Mouse (Mus musculus) heart, postnatal 0 days (tissue): ENCODE results near the gene Tff1. TPM values are rescaled to one million over a fixed set of nuclear protein-coding genes. Genes with fewer than 3 reads are reported as not detected.

Source experiments
- ATAC-seq: fragments of 200-750 bp; cut with Nextera tagmentation; 2 replicates; pipeline ENCODE4 v1.8.0; 2017; ENCODE audit warnings: low read depth, moderate number of reproducible peaks, moderate library complexity; ENCODE audit not compliant: insufficient read depth
- DNase-seq: peaks from one replicate; pipeline ENCODE4 v3.0.0-alpha.2; 2016; ENCODE audit warnings: low spot score
- H3K27ac ChIP-seq: fragments of 300-500 bp; sonication (generic); 2 replicates; pipeline ENCODE4 v1.5.1; 2014; ENCODE audit warnings: low read depth, mild to moderate bottlenecking
- H3K27me3 ChIP-seq: fragments of 300-500 bp; sonication (generic); 2 replicates; pipeline ENCODE4 v1.6.1; 2014; ENCODE audit warnings: low read length, mixed read lengths; ENCODE audit not compliant: control insufficient read depth, insufficient read depth
- H3K36me3 ChIP-seq: fragments of 300-500 bp; sonication (generic); replicated peaks from 2 replicates; pipeline ENCODE4 v1.6.1; 2014; ENCODE audit warnings: low read length, mixed read lengths; ENCODE audit not compliant: control insufficient read depth, insufficient read depth
- H3K4me1 ChIP-seq: fragments of 300-500 bp; sonication (generic); 2 replicates; pipeline ENCODE4 v1.6.1; 2014; ENCODE audit warnings: antibody characterized with exemption; ENCODE audit not compliant: control insufficient read depth, insufficient read depth
- H3K4me2 ChIP-seq: fragments of 300-500 bp; sonication (generic); 2 replicates; pipeline ENCODE4 v1.6.1; 2014; ENCODE audit warnings: low read depth, mild to moderate bottlenecking, low read length, moderate library complexity
- H3K4me3 ChIP-seq: fragments of 300-500 bp; sonication (generic); 2 replicates; pipeline ENCODE4 v1.5.1; 2014; ENCODE audit warnings: low read depth, low read length
- H3K9ac ChIP-seq: fragments of 300-500 bp; sonication (generic); replicated peaks from 2 replicates; pipeline ENCODE4 v1.6.1; 2014; ENCODE audit warnings: low read depth, low read length, mixed read lengths
- H3K9me3 ChIP-seq: fragments of 300-500 bp; sonication (generic); replicated peaks from 2 replicates; pipeline ENCODE4 v1.6.1; 2016; ENCODE audit warnings: low read length; ENCODE audit not compliant: control insufficient read depth
- CTCF ChIP-seq: IDR thresholded peaks from 2 replicates; pipeline ENCODE4 v1.5.1; 2016; ENCODE audit warnings: antibody characterized with exemption, control low read depth, low read depth
- EP300 ChIP-seq: IDR thresholded peaks from 2 replicates; pipeline ENCODE4 v1.6.1; 2016; ENCODE audit warnings: antibody characterized with exemption, low read depth
- WGBS: fragments of 180-500 bp; shearing (Covaris S2); extraction: QIAGEN DNeasy Blood & Tissue Kit; methylation state at CpG from one replicate; pipeline ENCODE4 v1.1.7; 2014; 5-methylcytosine and 5-hydroxymethylcytosine counted together
- polyA plus RNA-seq: library from polyadenylated mRNA; unstranded; fragments of >200 nt; fragmentation: Nextera tagmentation; extraction: Ambion mirVana; gene quantifications from 2 replicates; pipeline ENCODE4 v1.2.1, GENCODE M21; 2015
- total RNA-seq: library from RNA; depleted of rRNA; stranded (reverse); fragments of >200 nt; gene quantifications from 2 replicates; pipeline ENCODE4 v1.2.3, GENCODE M21; 2014; ENCODE audit warnings: low replicate concordance

Gene Tff1
- total and polyA plus RNA-seq, 2 experiments from 2014 or later = not detected

GRCm38 (mm10) chr17:31191825-31192224 is 26.7 kb upstream of the Tff1 start:
- H3K27me3 ChIP-seq = 0 out of 2 replicates have a peak, but pooled peaks cover 4% of the 10 kb centered on the region
- 79% methylated on average over 8 of the region's 8 CpGs for WGBS
- TF ChIP-seq EP300 (no peak), CTCF (no peak)

GRCm38 (mm10) chr17:31187370-31187769 is 22.3 kb upstream of the Tff1 start:
- TF ChIP-seq CTCF (peak; percentile 87), EP300 (no peak)
- Histone ChIP-seq H3K9me3 (no peaks in the 10 kb centered on the region), H3K4me1 (no peaks in the 10 kb centered on the region), H3K36me3 (no peaks in the 10 kb centered on the region), H3K27ac (no peak overlapping the region), H3K4me3 (no peak overlapping the region), H3K4me2 (no peak overlapping the region), H3K9ac (no peak overlapping the region), H3K27me3 (0 out of 2 replicates have a peak, but pooled peaks cover 4% of the 10 kb centered on the region)
- peak; percentile 63 for DNase-seq
- peak; percentile 47; the same call in 1 of the 2 replicates for ATAC-seq
- WGBS = 12% methylated on average over 4 of the region's 4 CpGs

More at GRCm38 (mm10) chr17:31191825-31192224, 26.7 kb upstream of the Tff1 start:
- Histone ChIP-seq H3K36me3 (no peaks in the 10 kb centered on the region), H3K9ac (no peak overlapping the region), H3K9me3 (no peaks in the 10 kb centered on the region), H3K4me2 (no peak overlapping the region), H3K4me3 (no peak overlapping the region), H3K4me1 (no peaks in the 10 kb centered on the region), H3K27ac (no peak overlapping the region)
- no peak for DNase-seq
- no peak for ATAC-seq

- TF ChIP-seq CTCF (no peak), EP300 (no peak)
- ATAC-seq (no peak), DNase-seq (no peak)
- Histone ChIP-seq H3K4me1 (no peaks in the 10 kb centered on the region), H3K27me3 (0 out of 2 replicates have a peak, but pooled peaks cover 4% of the 10 kb centered on the region), H3K9ac (no peak overlapping the region), H3K9me3 (no peaks in the 10 kb centered on the region), H3K27ac (no peak overlapping the region), H3K36me3 (no peaks in the 10 kb centered on the region), H3K4me3 (no peak overlapping the region), H3K4me2 (no peak overlapping the region)
- 74% methylated on average over 12 of the region's 12 CpGs for WGBS
Measured at GRCm38 (mm10) chr17:31184269-31184990, 19.4 kb upstream of the Tff1 start.

- H3K36me3 ChIP-seq = no peaks in the 10 kb centered on the region
- H3K4me2 ChIP-seq = no peak overlapping the region
- H3K4me3 ChIP-seq = no peak overlapping the region
- H3K27me3 ChIP-seq = 0 out of 2 replicates have a peak, but pooled peaks cover 3% of the 10 kb centered on the region
- H3K27ac ChIP-seq = no peak overlapping the region
- WGBS = 59% methylated on average over 12 of the region's 12 CpGs
- DNase-seq (no peak), ATAC-seq (no peak)
- TF ChIP-seq CTCF = no peak
- TF ChIP-seq EP300 = no peak
- no peaks in the 10 kb centered on the region for H3K9me3 ChIP-seq
- H3K9ac ChIP-seq = no peak overlapping the region
- H3K4me1 ChIP-seq = no peaks in the 10 kb centered on the region
Measured at GRCm38 (mm10) chr17:31183180-31183974, 18.3 kb upstream of the Tff1 start.

GRCm38 (mm10) chr17:31181490-31181889 is 16.4 kb upstream of the Tff1 start:
- 75% methylated on average over 4 of the region's 4 CpGs for WGBS
- no peaks in the 10 kb centered on the region for H3K27me3 ChIP-seq

More at GRCm38 (mm10) chr17:31181490-31181889, 16.4 kb upstream of the Tff1 start:
- Histone ChIP-seq H3K36me3 (no peaks in the 10 kb centered on the region), H3K4me2 (no peak overlapping the region), H3K27ac (no peak overlapping the region), H3K4me1 (no peaks in the 10 kb centered on the region), H3K9me3 (no peaks in the 10 kb centered on the region), H3K9ac (no peak overlapping the region), H3K4me3 (no peak overlapping the region)
- ATAC-seq = no peak
- no peak for TF ChIP-seq CTCF
- no peak for TF ChIP-seq EP300
- no peak for DNase-seq
